Mouse (Mus musculus) limb, embryonic 14.5 days (tissue): ENCODE measurements around the gene Ager. TPM values are rescaled to one million over a fixed set of nuclear protein-coding genes. Genes with fewer than 3 reads are reported as not detected.
A peak's percentile ranks its signal among the peaks of the same experiment; 100 is the strongest.

Experiments used
- ATAC-seq: fragments of 200-750 bp; cut with Nextera tagmentation; 2 replicates; pipeline ENCODE4 v1.8.0; 2017; ENCODE audit warnings: low read depth, moderate number of reproducible peaks, moderate TSS enrichment; ENCODE audit not compliant: low FRiP score
- DNase-seq: peaks from one replicate; pipeline ENCODE4 v3.0.0-alpha.2; 2015; ENCODE audit warnings: low spot score
- H3K27ac ChIP-seq: fragments of 300-500 bp; sonication (generic); replicated peaks from 2 replicates; pipeline ENCODE4 v1.5.1; 2014; ENCODE audit warnings: low read depth, mild to moderate bottlenecking, low read length, moderate library complexity, mixed read lengths
- H3K27me3 ChIP-seq: fragments of 300-500 bp; sonication (generic); 2 replicates; pipeline ENCODE4 v1.6.1; 2014; ENCODE audit warnings: low read length, mixed read lengths; ENCODE audit not compliant: control insufficient read depth, insufficient read depth
- H3K36me3 ChIP-seq: fragments of 300-500 bp; sonication (generic); 2 replicates; pipeline ENCODE4 v1.6.1; 2014; ENCODE audit warnings: mild to moderate bottlenecking, low read length, moderate library complexity, mixed read lengths; ENCODE audit not compliant: control insufficient read depth, insufficient read depth
- H3K4me1 ChIP-seq: fragments of 300-500 bp; sonication (generic); 2 replicates; pipeline ENCODE4 v1.6.1; 2014; ENCODE audit warnings: antibody characterized with exemption, low read length, mixed read lengths; ENCODE audit not compliant: control insufficient read depth, insufficient read depth
- H3K4me2 ChIP-seq: fragments of 300-500 bp; sonication (generic); replicated peaks from 2 replicates; pipeline ENCODE4 v1.6.1; 2014; ENCODE audit warnings: low read depth, mild to moderate bottlenecking, low read length, moderate library complexity; ENCODE audit not compliant: severe bottlenecking
- H3K4me3 ChIP-seq: fragments of 300-500 bp; sonication (generic); replicated peaks from 2 replicates; pipeline ENCODE4 v1.5.1; 2014; ENCODE audit warnings: low read length
- H3K9ac ChIP-seq: fragments of 300-500 bp; sonication (generic); 2 replicates; pipeline ENCODE4 v1.6.1; 2014; ENCODE audit warnings: mild to moderate bottlenecking, low read depth, low read length, moderate library complexity; ENCODE audit not compliant: severe bottlenecking
- H3K9me3 ChIP-seq: fragments of 300-500 bp; sonication (generic); 2 replicates; pipeline ENCODE4 v1.6.1; 2016; ENCODE audit warnings: low read length; ENCODE audit not compliant: control insufficient read depth
- POLR2A ChIP-seq: fragments of 200-500 bp; IDR thresholded peaks from 2 replicates; pipeline ENCODE4 v1.8.0; 2012; ENCODE audit warnings: inconsistent platforms, mild to moderate bottlenecking, moderate library complexity, borderline replicate concordance; ENCODE audit not compliant: insufficient read depth, insufficient read length; ENCODE audit errors: extremely low read depth
- WGBS: fragments of 180-500 bp; shearing (Covaris S2); extraction: QIAGEN DNeasy Blood & Tissue Kit; methylation state at CpG from one replicate; pipeline ENCODE4 v1.1.7; 2014; 5-methylcytosine and 5-hydroxymethylcytosine counted together
- polyA plus RNA-seq, 2 experiments: library from polyadenylated mRNA; depleted of rRNA in 1 of 2; stranded (reverse) in 1 of 2; unstranded in 1 of 2; fragments of >200 nt; fragmentation: Nextera tagmentation in 1 of 2; extraction: Ambion mirVana in 1 of 2; gene quantifications; 2 replicates each; pipeline versions ENCODE4 v1.2.1 to v1.2.3; 2012 to 2014

Gene Ager
- polyA plus RNA-seq, 2 experiments = 2.1 to 12.2 TPM

- Histone ChIP-seq H3K36me3 (peaks cover 54% of the 10 kb centered on the region), H3K4me3 (no peak overlapping the region), H3K4me2 (no peak overlapping the region), H3K9me3 (no peaks in the 10 kb centered on the region), H3K27ac (no peak overlapping the region), H3K27me3 (no peaks in the 10 kb centered on the region), H3K4me1 (peaks cover 4% of the 10 kb centered on the region; the same call in 1 of the 2 replicates), H3K9ac (no peak overlapping the region)
- ATAC-seq (no peak), DNase-seq (no peak)
- 85% methylated on average over 9 of the region's 9 CpGs for WGBS
- TF ChIP-seq POLR2A = no peak
Measured at GRCm38 (mm10) chr17:34623161-34623560, 25.5 kb downstream of the Ager start.

- Histone ChIP-seq H3K27ac (no peak overlapping the region), H3K4me1 (peaks cover 18% of the 10 kb centered on the region), H3K4me2 (no peak overlapping the region), H3K9me3 (no peaks in the 10 kb centered on the region), H3K27me3 (peaks cover 6% of the 10 kb centered on the region), H3K36me3 (peaks cover 46% of the 10 kb centered on the region), H3K4me3 (no peak overlapping the region), H3K9ac (no peak overlapping the region)
- 92% methylated on average over 3 of the region's 3 CpGs for WGBS
- ATAC-seq (no peak), DNase-seq (no peak)
- no peak for TF ChIP-seq POLR2A
Measured at GRCm38 (mm10) chr17:34624981-34625380, 27.3 kb downstream of the Ager start.

- peaks cover 19% of the 10 kb centered on the region for H3K27me3 ChIP-seq
- ATAC-seq (no peak), DNase-seq (no peak)
- TF ChIP-seq POLR2A = no peak
- 0 out of 2 replicates have a peak overlapping the region, but pooled peaks have one; percentile 92 for H3K27ac ChIP-seq
- H3K4me3 ChIP-seq = peak overlapping the region; percentile 81
- peak overlapping the region; percentile 73 for H3K9ac ChIP-seq
- peaks cover 37% of the 10 kb centered on the region for H3K36me3 ChIP-seq
- no peaks in the 10 kb centered on the region for H3K9me3 ChIP-seq
- peak overlapping the region; percentile 78 for H3K4me2 ChIP-seq
- WGBS = 53% methylated on average over 16 of the region's 16 CpGs
- H3K4me1 ChIP-seq = peaks cover 24% of the 10 kb centered on the region
Measured at GRCm38 (mm10) chr17:34626062-34626772, 28.6 kb downstream of the Ager start.

GRCm38 (mm10) chr17:34626773-34627092, 29.1 kb downstream of the Ager start:
- Histone ChIP-seq H3K4me3 (peak overlapping the region; percentile 81), H3K27ac (peak overlapping the region; percentile 92), H3K4me1 (peaks cover 26% of the 10 kb centered on the region), H3K9ac (peak overlapping the region; percentile 73), H3K36me3 (peaks cover 33% of the 10 kb centered on the region), H3K27me3 (peaks cover 24% of the 10 kb centered on the region), H3K9me3 (no peaks in the 10 kb centered on the region), H3K4me2 (peak overlapping the region; percentile 78)
- DNase-seq = peak; percentile 59
- peak; percentile 19; the same call in 1 of the 2 replicates for ATAC-seq
- no peak for TF ChIP-seq POLR2A
- 0% methylated on average over 18 of the region's 18 CpGs for WGBS

GRCm38 (mm10) chr17:34627093-34627942, 29.7 kb downstream of the Ager start:
- 3% methylated on average over 41 of the region's 45 CpGs for WGBS
- TF ChIP-seq POLR2A = 0 out of 2 replicates have a peak, but pooled peaks have one; percentile 9
- H3K4me3 ChIP-seq = peak overlapping the region; percentile 81
- no peaks in the 10 kb centered on the region for H3K9me3 ChIP-seq
- peak; percentile 86 for ATAC-seq
- peak overlapping the region; percentile 92 for H3K27ac ChIP-seq
- H3K4me2 ChIP-seq = peak overlapping the region; percentile 78
- H3K36me3 ChIP-seq = peaks cover 27% of the 10 kb centered on the region
- DNase-seq = peak; percentile 94
- H3K9ac ChIP-seq = peak overlapping the region; percentile 73
- peaks cover 30% of the 10 kb centered on the region for H3K27me3 ChIP-seq
- peaks cover 30% of the 10 kb centered on the region for H3K4me1 ChIP-seq
